Mouse (Mus musculus): ENCODE data around the gene Tenm4. TPM values are rescaled to one million over a fixed set of nuclear protein-coding genes. Genes with fewer than 3 reads are reported as not detected.

Tenm4 gene
- polyA plus RNA-seq, 1 experiment from 2014 or later = 11.4 TPM

- 91% methylated on average over 6 of the region's 6 CpGs for WGBS (ENCODE audit: insufficient replicate concordance)
- no peak overlapping the region for H3K9ac ChIP-seq (ENCODE audit: low read depth, low read length)
- no peaks in the 10 kb centered on the region for H3K27me3 ChIP-seq (ENCODE audit: control insufficient read depth, insufficient read depth, low read length)
- ATAC-seq (replicated peaks; ENCODE audit: insufficient number of reproducible peaks, low FRiP score, low TSS enrichment) = no peak
- H3K4me1 ChIP-seq (ENCODE audit: control insufficient read depth, insufficient read depth, low read length) = peaks cover 14% of the 10 kb centered on the region
- H3K9me3 ChIP-seq (replicated peaks; ENCODE audit: control insufficient read depth, low read length) = no peaks in the 10 kb centered on the region
- no peaks in the 10 kb centered on the region for H3K36me3 ChIP-seq (ENCODE audit: control insufficient read depth, insufficient read depth, low read length)
- no peak overlapping the region for H3K27ac ChIP-seq (ENCODE audit: low read depth, low read length)
- no peak overlapping the region for H3K4me3 ChIP-seq (ENCODE audit: low read depth, low read length)
- no peak overlapping the region for H3K4me2 ChIP-seq
Observed at GRCm38 (mm10) chr7:96588567-96588966, 417.5 kb downstream of the Tenm4 start.

- Histone ChIP-seq H3K27ac (ENCODE audit: low read depth, low read length) (no peak overlapping the region), H3K4me3 (ENCODE audit: low read depth, low read length) (no peak overlapping the region), H3K9me3 (replicated peaks; ENCODE audit: control insufficient read depth, low read length) (no peaks in the 10 kb centered on the region), H3K36me3 (ENCODE audit: control insufficient read depth, insufficient read depth, low read length) (no peaks in the 10 kb centered on the region), H3K27me3 (ENCODE audit: control insufficient read depth, insufficient read depth, low read length) (no peaks in the 10 kb centered on the region), H3K4me1 (ENCODE audit: control insufficient read depth, insufficient read depth, low read length) (no peaks in the 10 kb centered on the region), H3K9ac (ENCODE audit: low read depth, low read length) (no peak overlapping the region), H3K4me2 (no peak overlapping the region)
- 78% methylated on average over 9 of the region's 9 CpGs for WGBS (ENCODE audit: insufficient replicate concordance)
- no peak for ATAC-seq (replicated peaks; ENCODE audit: insufficient number of reproducible peaks, low FRiP score, low TSS enrichment)
Observed at GRCm38 (mm10) chr7:96595535-96596295, 424.7 kb downstream of the Tenm4 start.

- Histone ChIP-seq H3K4me3 (ENCODE audit: low read depth, low read length) (no peak overlapping the region), H3K27ac (ENCODE audit: low read depth, low read length) (no peak overlapping the region)
- WGBS (ENCODE audit: insufficient replicate concordance) = 52% methylated on average over 9 of the region's 9 CpGs
Observed at GRCm38 (mm10) chr7:96596402-96597195, 425.6 kb downstream of the Tenm4 start.

GRCm38 (mm10) chr7:96597871-96598270 is 426.8 kb downstream of the Tenm4 start:
- no peak overlapping the region for H3K4me2 ChIP-seq
- H3K9me3 ChIP-seq (replicated peaks; ENCODE audit: control insufficient read depth, low read length) = no peaks in the 10 kb centered on the region
- H3K27ac ChIP-seq (ENCODE audit: low read depth, low read length) = no peak overlapping the region
- H3K36me3 ChIP-seq (ENCODE audit: control insufficient read depth, insufficient read depth, low read length) = no peaks in the 10 kb centered on the region
- no peak overlapping the region for H3K4me3 ChIP-seq (ENCODE audit: low read depth, low read length)
- WGBS (ENCODE audit: insufficient replicate concordance) = 84% methylated on average over 4 of the region's 4 CpGs
- no peaks in the 10 kb centered on the region for H3K27me3 ChIP-seq (ENCODE audit: control insufficient read depth, insufficient read depth, low read length)
- ATAC-seq (replicated peaks; ENCODE audit: insufficient number of reproducible peaks, low FRiP score, low TSS enrichment) = no peak
- H3K4me1 ChIP-seq (ENCODE audit: control insufficient read depth, insufficient read depth, low read length) = no peaks in the 10 kb centered on the region; the same call in 1 of the 2 replicates
- H3K9ac ChIP-seq (ENCODE audit: low read depth, low read length) = no peak overlapping the region

More at GRCm38 (mm10) chr7:96596402-96597195, 425.6 kb downstream of the Tenm4 start:
- H3K9ac ChIP-seq (ENCODE audit: low read depth, low read length) = no peak overlapping the region
- H3K4me1 ChIP-seq (ENCODE audit: control insufficient read depth, insufficient read depth, low read length) = no peaks in the 10 kb centered on the region; the same call in 1 of the 2 replicates
- H3K9me3 ChIP-seq (replicated peaks; ENCODE audit: control insufficient read depth, low read length) = no peaks in the 10 kb centered on the region
- H3K27me3 ChIP-seq (ENCODE audit: control insufficient read depth, insufficient read depth, low read length) = no peaks in the 10 kb centered on the region
- ATAC-seq (replicated peaks; ENCODE audit: insufficient number of reproducible peaks, low FRiP score, low TSS enrichment) = no peak
- H3K4me2 ChIP-seq = no peak overlapping the region
- H3K36me3 ChIP-seq (ENCODE audit: control insufficient read depth, insufficient read depth, low read length) = no peaks in the 10 kb centered on the region

GRCm38 (mm10) chr7:96599081-96599480 is 428.0 kb downstream of the Tenm4 start:
- no peak overlapping the region for H3K27ac ChIP-seq (ENCODE audit: low read depth, low read length)
- no peaks in the 10 kb centered on the region for H3K9me3 ChIP-seq (replicated peaks; ENCODE audit: control insufficient read depth, low read length)
- no peaks in the 10 kb centered on the region for H3K36me3 ChIP-seq (ENCODE audit: control insufficient read depth, insufficient read depth, low read length)
- no peak overlapping the region for H3K4me3 ChIP-seq (ENCODE audit: low read depth, low read length)
- WGBS (ENCODE audit: insufficient replicate concordance) = 79% methylated on average over 3 of the region's 3 CpGs
- H3K9ac ChIP-seq (ENCODE audit: low read depth, low read length) = no peak overlapping the region
- no peak for ATAC-seq (replicated peaks; ENCODE audit: insufficient number of reproducible peaks, low FRiP score, low TSS enrichment)
- H3K4me2 ChIP-seq = no peak overlapping the region
- H3K4me1 ChIP-seq (ENCODE audit: control insufficient read depth, insufficient read depth, low read length) = no peaks in the 10 kb centered on the region; the same call in 1 of the 2 replicates
- H3K27me3 ChIP-seq (ENCODE audit: control insufficient read depth, insufficient read depth, low read length) = no peaks in the 10 kb centered on the region

- Histone ChIP-seq H3K4me1 (ENCODE audit: control insufficient read depth, insufficient read depth, low read length) (no peaks in the 10 kb centered on the region; the same call in 1 of the 2 replicates), H3K36me3 (ENCODE audit: control insufficient read depth, insufficient read depth, low read length) (no peaks in the 10 kb centered on the region), H3K9me3 (replicated peaks; ENCODE audit: control insufficient read depth, low read length) (no peaks in the 10 kb centered on the region), H3K4me3 (ENCODE audit: low read depth, low read length) (no peak overlapping the region), H3K27ac (ENCODE audit: low read depth, low read length) (no peak overlapping the region), H3K27me3 (ENCODE audit: control insufficient read depth, insufficient read depth, low read length) (no peaks in the 10 kb centered on the region), H3K9ac (ENCODE audit: low read depth, low read length) (no peak overlapping the region), H3K4me2 (no peak overlapping the region)
- ATAC-seq (replicated peaks; ENCODE audit: insufficient number of reproducible peaks, low FRiP score, low TSS enrichment) = peak; percentile 39; the same call in 1 of the 2 replicates
- WGBS (ENCODE audit: insufficient replicate concordance) = 8% methylated on average over 4 of the region's 5 CpGs
Observed at GRCm38 (mm10) chr7:96600381-96600941, 429.4 kb downstream of the Tenm4 start.

GRCm38 (mm10) chr7:96604091-96604745 is 433.2 kb downstream of the Tenm4 start:
- H3K4me2 ChIP-seq = no peak overlapping the region
- ATAC-seq (replicated peaks; ENCODE audit: insufficient number of reproducible peaks, low FRiP score, low TSS enrichment) = no peak
- H3K9ac ChIP-seq (ENCODE audit: low read depth, low read length) = no peak overlapping the region
- no peaks in the 10 kb centered on the region for H3K27me3 ChIP-seq (ENCODE audit: control insufficient read depth, insufficient read depth, low read length)
- H3K4me3 ChIP-seq (ENCODE audit: low read depth, low read length) = no peak overlapping the region
- no peaks in the 10 kb centered on the region for H3K36me3 ChIP-seq (ENCODE audit: control insufficient read depth, insufficient read depth, low read length)
- WGBS (ENCODE audit: insufficient replicate concordance) = 64% methylated on average over 3 of the region's 3 CpGs
- H3K27ac ChIP-seq (ENCODE audit: low read depth, low read length) = no peak overlapping the region
- no peaks in the 10 kb centered on the region; the same call in 1 of the 2 replicates for H3K4me1 ChIP-seq (ENCODE audit: control insufficient read depth, insufficient read depth, low read length)
- no peaks in the 10 kb centered on the region for H3K9me3 ChIP-seq (replicated peaks; ENCODE audit: control insufficient read depth, low read length)

GRCm38 (mm10) chr7:96605316-96605715 is 434.3 kb downstream of the Tenm4 start:
- WGBS (ENCODE audit: insufficient replicate concordance) = 71% methylated on average over 2 of the region's 2 CpGs
- no peak for ATAC-seq (replicated peaks; ENCODE audit: insufficient number of reproducible peaks, low FRiP score, low TSS enrichment)

More at GRCm38 (mm10) chr7:96605316-96605715, 434.3 kb downstream of the Tenm4 start:
- H3K27ac ChIP-seq (ENCODE audit: low read depth, low read length) = no peak overlapping the region
- no peak overlapping the region for H3K4me3 ChIP-seq (ENCODE audit: low read depth, low read length)
- H3K4me1 ChIP-seq (ENCODE audit: control insufficient read depth, insufficient read depth, low read length) = no peaks in the 10 kb centered on the region; the same call in 1 of the 2 replicates
- no peaks in the 10 kb centered on the region for H3K9me3 ChIP-seq (replicated peaks; ENCODE audit: control insufficient read depth, low read length)
- no peak overlapping the region for H3K9ac ChIP-seq (ENCODE audit: low read depth, low read length)
- no peaks in the 10 kb centered on the region for H3K36me3 ChIP-seq (ENCODE audit: control insufficient read depth, insufficient read depth, low read length)
- H3K4me2 ChIP-seq = no peak overlapping the region
- no peaks in the 10 kb centered on the region for H3K27me3 ChIP-seq (ENCODE audit: control insufficient read depth, insufficient read depth, low read length)

Measured in heart, embryonic 11.5 days (tissue).